Mouse (Mus musculus): ENCODE measurements around the gene Alkbh1. TPM values are rescaled to one million over a fixed set of nuclear protein-coding genes. Genes with fewer than 3 reads are reported as not detected.

Gene Alkbh1
- polyA plus RNA-seq, 1 experiment, result 4.3 TPM

- Histone ChIP-seq H3K27ac (replicated peaks; ENCODE audit: low read depth, low read length) (no peak overlapping the region), H3K4me3 (ENCODE audit: insufficient read depth, low read depth, low read length) (no peak overlapping the region), H3K4me1 (ENCODE audit: control insufficient read depth, insufficient read depth, insufficient read length, low read length) (peaks cover 8% of the 10 kb centered on the region)
Measured at GRCm38 (mm10) chr12:87379496-87379895, 64.3 kb downstream of the Alkbh1 start.

Other genes with a start within 250 kb of the Alkbh1 start
- gene Samd15, start 244.3 kb downstream of the Alkbh1 start, polyA plus RNA-seq (2012; ENCODE audit: insufficient read depth, insufficient read length, missing spikeins), result 0.52 TPM in 1 of 2 replicates, not detected in the other
- 2.7 and 4.1 TPM in 2 replicates for gene Tmed8, start 243.6 kb downstream of the Alkbh1 start, polyA plus RNA-seq (2012; ENCODE audit: insufficient read depth, insufficient read length, missing spikeins)
- 0.71 and 1.3 TPM in 2 replicates for gene Noxred1, start 205.3 kb downstream of the Alkbh1 start, polyA plus RNA-seq (2012; ENCODE audit: insufficient read depth, insufficient read length, missing spikeins)
- gene Vipas39, start 177.8 kb downstream of the Alkbh1 start, polyA plus RNA-seq (2012; ENCODE audit: insufficient read depth, insufficient read length, missing spikeins), result 24.3 and 30.8 TPM in 2 replicates
- 89.7 and 140 TPM in 2 replicates for gene Ahsa1, start 177.5 kb downstream of the Alkbh1 start, polyA plus RNA-seq (2012; ENCODE audit: insufficient read depth, insufficient read length, missing spikeins)
- gene Ism2, start 144.3 kb downstream of the Alkbh1 start, polyA plus RNA-seq (2012; ENCODE audit: insufficient read depth, insufficient read length, missing spikeins), result not detected in 2 replicates
- gene Sptlc2, start 55.7 kb downstream of the Alkbh1 start, polyA plus RNA-seq (2012; ENCODE audit: insufficient read depth, insufficient read length, missing spikeins), result 10.4 and 25.5 TPM in 2 replicates
- 340 and 414 TPM in 2 replicates for gene Slirp, start 121 bp downstream of the Alkbh1 start, polyA plus RNA-seq (2012; ENCODE audit: insufficient read depth, insufficient read length, missing spikeins)
- 33.6 and 41.0 TPM in 2 replicates for gene Snw1, start 28.3 kb upstream of the Alkbh1 start, polyA plus RNA-seq (2012; ENCODE audit: insufficient read depth, insufficient read length, missing spikeins)
- gene Gm5788, start 50.7 kb upstream of the Alkbh1 start, polyA plus RNA-seq (2012; ENCODE audit: insufficient read depth, insufficient read length, missing spikeins), result not detected in 2 replicates
- gene Gm8300, start 70.3 kb upstream of the Alkbh1 start, polyA plus RNA-seq (2012; ENCODE audit: insufficient read depth, insufficient read length, missing spikeins), result not detected in 2 replicates
- not detected in 2 replicates for gene Oog1, start 158.7 kb upstream of the Alkbh1 start, polyA plus RNA-seq (2012; ENCODE audit: insufficient read depth, insufficient read length, missing spikeins)
- not detected in 2 replicates for gene Gm4027, start 174.9 kb upstream of the Alkbh1 start, polyA plus RNA-seq (2012; ENCODE audit: insufficient read depth, insufficient read length, missing spikeins)
- gene Gm16381, start 200.6 kb upstream of the Alkbh1 start, polyA plus RNA-seq (2012; ENCODE audit: insufficient read depth, insufficient read length, missing spikeins), result not detected in 2 replicates